Mouse (Mus musculus): ENCODE results near the gene Tiam2.

GRCm38 (mm10) chr17:3349331-3349730 is 23.0 kb downstream of the Tiam2 start:
- TF ChIP-seq CTCF (IDR thresholded peaks at IDR 0.05; ENCODE audit: insufficient read depth, low read depth, low read length) (no peak), POLR2A (IDR thresholded peaks at IDR 0.05; ENCODE audit: insufficient read depth, low read depth, low read length) (no peak)

Measured in olfactory bulb, adult 2 months (tissue).